Mouse (Mus musculus): ENCODE results near the gene Polr2m.

Polr2m gene

GRCm38 (mm10) chr9:71475536-71475935, 10.2 kb downstream of the Polr2m start:
- in situ Hi-C loops (cut with MboI), result no loop called here

DNA sequence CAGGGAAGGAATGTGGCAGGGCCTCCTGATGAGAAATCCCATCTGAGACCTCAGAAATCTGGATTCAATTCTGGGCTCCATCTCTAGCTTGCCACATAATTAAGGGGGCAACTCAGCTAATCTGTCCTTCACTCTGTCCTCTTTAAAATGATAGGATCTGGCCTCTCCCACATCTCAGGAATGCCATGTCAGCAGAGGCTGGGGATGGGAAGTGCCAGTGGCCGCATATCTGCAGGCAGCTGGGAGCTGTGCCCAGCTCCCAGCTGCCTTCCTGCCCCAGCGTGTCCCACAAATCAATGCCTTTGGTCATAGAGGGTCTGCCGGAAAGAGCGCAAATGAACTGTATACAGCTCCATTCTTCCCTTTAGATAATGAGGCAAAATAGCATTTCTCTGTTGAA, 18.3 kb downstream of the Polr2m start:
- in situ Hi-C loops (cut with MboI), result no loop called here

GRCm38 (mm10) chr9:71466111-71466510, 19.6 kb downstream of the Polr2m start:
- in situ Hi-C loops (cut with MboI), result no loop called here

GRCm38 (mm10) chr9:71463072-71463667, 22.6 kb downstream of the Polr2m start:
- in situ Hi-C loops (cut with MboI), result no loop called here

GRCm38 (mm10) chr9:71456738-71457137, 29.0 kb downstream of the Polr2m start:
- in situ Hi-C loops (cut with MboI), result no loop called here

DNA sequence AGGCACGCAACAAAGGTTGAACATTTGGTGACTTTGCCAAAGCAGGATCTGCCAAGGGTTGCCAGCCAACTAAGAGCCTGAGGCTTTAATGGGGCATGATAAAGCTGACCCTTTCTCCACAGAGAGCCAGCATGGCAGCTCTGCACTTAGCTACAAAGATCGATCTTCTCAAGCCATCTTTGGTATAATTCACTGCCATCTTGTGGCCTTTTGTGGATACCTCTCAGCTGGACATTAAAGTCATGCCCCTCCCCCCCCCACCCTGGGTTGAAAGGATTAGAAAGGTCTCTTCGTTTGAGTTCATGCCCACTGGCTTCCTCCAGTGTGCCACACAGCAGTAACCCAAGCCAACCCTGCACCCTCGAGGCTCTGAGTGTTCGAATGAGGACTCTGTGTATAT, 31.8 kb downstream of the Polr2m start:
- in situ Hi-C loops (cut with MboI), result no loop called here

GRCm38 (mm10) chr9:71453352-71453751, 32.4 kb downstream of the Polr2m start:
- in situ Hi-C loops (cut with MboI), result no loop called here

DNA sequence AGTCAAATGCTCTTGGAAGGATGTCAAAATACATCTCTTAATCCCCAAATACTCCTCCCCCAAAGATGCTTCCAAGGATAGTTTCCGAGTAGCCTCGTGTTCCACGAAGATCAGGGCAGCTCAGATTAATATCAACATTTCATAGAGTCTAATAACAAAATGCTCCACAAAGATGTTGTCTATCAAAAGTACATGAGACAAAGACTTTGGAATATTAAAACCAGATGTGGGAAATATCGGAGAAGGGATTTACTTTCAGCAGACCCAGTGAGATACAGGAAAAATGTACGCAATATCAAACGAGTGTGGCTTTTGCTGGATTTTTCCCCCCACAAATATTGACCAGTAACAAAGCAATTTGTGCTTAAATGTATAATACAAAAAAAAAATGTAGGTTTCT, 35.1 kb downstream of the Polr2m start:
- in situ Hi-C loops (cut with MboI), result no loop called here

- in situ Hi-C loops (cut with MboI), result no loop called here
Observed at GRCm38 (mm10) chr9:71447573-71447972, 38.2 kb downstream of the Polr2m start.

DNA sequence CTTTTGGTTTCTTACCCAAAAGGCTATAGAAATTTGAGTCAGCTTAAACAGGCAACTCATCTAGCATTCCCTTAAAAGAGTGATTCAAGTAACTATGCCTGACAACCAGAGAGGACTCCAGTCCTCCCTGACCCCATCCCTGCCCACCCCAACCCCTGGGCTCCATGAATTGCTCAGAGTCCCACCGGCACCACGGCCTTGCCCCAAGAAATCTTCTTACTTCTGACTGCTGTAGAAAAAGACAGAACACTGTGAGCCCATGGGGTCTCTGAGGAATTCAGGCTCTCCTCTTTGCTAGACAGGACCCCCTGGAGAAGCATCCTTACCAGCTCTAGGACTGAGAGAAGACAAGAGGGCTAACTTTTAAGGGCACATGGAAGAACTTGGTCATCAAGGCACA, 40.4 kb downstream of the Polr2m start:
- in situ Hi-C loops (cut with MboI), result no loop called here

DNA sequence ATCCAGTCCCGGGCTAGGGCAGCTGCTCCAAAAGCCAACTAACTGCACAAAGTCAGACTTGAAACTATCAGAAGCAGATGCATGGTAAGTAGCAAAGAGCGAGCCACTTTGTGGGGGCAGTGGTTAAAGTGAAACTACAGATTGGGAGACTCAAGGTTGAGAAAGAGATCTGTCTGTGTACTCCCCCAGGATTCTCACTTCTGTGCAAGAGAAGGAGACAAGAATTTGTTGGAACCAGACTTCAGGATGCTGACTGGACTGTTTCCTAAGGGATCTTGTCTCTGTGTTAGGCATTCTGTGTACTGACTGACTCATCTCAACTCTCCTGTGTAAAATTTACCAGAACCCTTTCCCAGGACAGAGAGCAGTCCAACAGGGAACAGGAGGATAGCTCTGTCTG, 47.6 kb downstream of the Polr2m start:
- in situ Hi-C loops (cut with MboI), result no loop called here

Data from mature B cell (primary cell).